Mouse (Mus musculus) liver, postnatal 0 days (tissue): ENCODE data around the gene Slc10a6.

Source experiments
- CTCF ChIP-seq: sonication (generic); IDR thresholded peaks from 2 replicates; pipeline ENCODE4 v1.5.1; 2016; ENCODE audit warnings: antibody characterized with exemption, low read depth
- EP300 ChIP-seq: IDR thresholded peaks from 2 replicates; pipeline ENCODE4 v1.6.1; 2016; ENCODE audit warnings: antibody characterized with exemption, low read depth, mild to moderate bottlenecking

- TF ChIP-seq CTCF (no peak), EP300 (no peak)
Measured at GRCm38 (mm10) chr5:103597604-103598003, 31.6 kb downstream of the Slc10a6 start.
